Mouse (Mus musculus): ENCODE measurements around the gene Uchl1.
A peak's percentile ranks its signal among the peaks of the same experiment; 100 is the strongest.

The Uchl1 gene

DNA sequence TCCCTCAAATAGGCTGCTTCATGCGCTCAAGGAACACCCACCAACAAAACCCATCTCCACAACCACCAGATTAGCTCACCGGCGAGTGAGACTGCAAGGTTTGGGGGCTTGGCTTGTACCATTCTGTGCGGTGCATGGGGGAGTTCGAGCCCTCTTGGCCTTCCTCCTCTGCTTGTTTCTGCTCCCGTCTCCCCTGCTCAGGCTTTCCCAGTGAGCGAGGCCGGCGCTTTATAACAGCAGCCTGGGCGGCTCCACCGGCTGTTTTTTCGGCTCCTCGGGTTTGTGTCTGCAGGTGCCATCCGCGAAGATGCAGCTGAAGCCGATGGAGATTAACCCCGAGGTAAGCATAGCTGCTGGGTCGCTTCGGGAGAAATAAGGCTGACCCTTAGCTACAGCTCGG lies at the start of gene Uchl1:
Gene Uchl1, plus strand, starts transcription at position 109 of the 400 bp plus-strand sequence.
- DNase-seq (ENCODE audit: low spot score): peak; percentile 20

DNA sequence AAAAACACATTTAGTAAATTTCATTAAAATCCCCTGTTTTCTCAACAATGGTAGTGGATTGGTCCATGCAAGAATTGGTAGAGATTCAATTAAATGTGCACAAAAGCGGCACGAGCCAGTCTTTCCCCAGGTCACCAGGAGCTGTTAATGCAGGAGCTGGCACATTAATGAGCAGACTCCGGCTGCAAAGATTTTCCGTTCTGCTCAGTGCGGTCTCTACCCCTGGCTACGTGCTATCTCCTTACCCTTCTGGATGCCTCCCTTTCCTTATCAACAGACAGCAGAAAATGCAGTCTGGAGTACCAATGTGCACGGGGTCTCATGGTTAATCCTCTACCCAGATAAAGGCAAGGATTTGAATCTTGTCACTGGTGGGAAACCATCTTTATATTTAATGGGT lies 48.1 kb upstream of the Uchl1 start:
- no peak for DNase-seq (ENCODE audit: low spot score)

DNA sequence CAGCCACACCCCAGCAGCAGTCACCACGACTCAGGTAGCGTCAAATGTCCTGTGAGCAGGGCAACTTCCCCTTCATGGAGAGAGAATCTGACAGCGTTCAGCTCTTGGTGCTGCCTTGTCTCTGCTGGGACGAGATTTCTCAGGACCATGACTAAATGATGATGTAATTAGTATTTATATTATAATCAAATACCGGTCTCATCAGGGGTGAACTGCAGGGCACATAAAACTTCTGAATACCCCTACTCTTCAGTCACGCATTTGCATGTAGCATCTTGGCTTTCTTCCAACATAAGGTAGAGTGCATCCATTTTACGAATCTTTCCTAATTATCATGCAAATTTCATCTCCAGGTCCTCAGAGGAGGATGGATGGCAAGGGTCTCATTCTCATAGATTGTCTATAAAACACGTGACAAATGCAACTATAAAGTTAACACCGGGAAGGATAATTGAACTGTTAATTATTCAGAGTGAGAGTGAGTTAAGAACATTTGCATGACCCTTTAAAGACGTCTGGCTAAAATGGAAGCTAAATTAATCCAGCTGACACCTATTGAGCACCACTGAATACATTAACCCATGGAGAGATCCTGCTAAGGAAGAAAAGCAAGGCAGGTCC lies 40.3 kb upstream of the Uchl1 start:
- no peak for DNase-seq (ENCODE audit: low spot score)

DNA sequence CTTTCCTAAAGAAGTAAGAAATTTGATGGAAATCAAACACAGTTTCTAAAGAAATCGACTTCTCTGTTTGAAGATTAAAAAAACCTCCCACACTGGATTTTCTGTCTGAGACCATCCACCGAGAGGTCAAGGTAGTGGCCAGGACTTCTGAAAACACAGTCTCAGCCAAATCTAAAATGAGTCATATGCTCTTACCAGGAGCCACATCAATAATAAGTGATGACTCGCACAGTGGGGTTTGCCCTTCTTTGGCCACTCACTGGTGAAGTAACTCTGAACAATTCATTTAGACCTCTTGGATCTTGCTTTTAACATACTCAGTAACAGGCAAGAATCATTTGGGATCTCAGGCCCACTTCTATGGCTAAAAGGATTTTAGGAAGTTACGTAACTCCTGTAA lies 33.7 kb upstream of the Uchl1 start:
- no peak for DNase-seq (ENCODE audit: low spot score)

DNA sequence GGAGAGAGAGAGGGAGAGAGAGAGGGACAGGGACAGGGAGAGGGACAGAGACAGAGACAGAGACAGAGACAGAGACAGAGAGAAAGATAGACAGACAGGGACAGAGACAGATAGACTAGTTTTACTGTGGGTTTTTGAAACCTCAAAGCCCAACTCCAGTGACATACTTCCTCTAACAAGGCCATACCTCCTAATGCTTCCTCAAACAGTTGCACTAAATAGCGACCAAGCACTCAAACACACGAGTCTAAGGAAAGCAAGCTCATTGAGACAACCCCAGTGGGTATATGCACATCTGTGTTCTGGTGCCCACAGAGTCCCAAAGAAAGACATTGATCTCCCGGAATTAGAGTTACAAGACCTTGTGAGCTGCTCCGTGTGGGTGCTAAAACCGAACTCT lies 32.6 kb upstream of the Uchl1 start:
- no peak for DNase-seq (ENCODE audit: low spot score)

DNA sequence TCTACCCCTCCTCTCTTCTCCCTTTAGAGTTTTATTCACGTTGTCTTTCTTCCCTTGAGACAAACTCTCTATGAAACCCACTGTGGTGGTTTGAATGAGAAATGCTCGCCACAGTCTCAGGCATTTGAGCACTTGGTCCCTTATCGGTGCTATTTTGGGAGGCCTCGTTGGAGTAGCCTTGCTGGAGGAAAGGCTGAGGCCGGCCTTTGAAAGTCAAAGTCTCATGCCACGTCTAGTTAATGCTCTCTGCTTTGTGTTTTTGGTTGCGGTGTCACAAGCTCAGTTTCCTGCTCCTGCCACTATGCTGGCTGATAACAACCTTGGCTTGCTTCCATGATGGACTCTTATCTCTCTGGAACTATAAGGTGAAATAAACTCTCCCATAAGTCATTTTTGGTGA lies 28.4 kb upstream of the Uchl1 start:
- no peak for DNase-seq (ENCODE audit: low spot score)

DNA sequence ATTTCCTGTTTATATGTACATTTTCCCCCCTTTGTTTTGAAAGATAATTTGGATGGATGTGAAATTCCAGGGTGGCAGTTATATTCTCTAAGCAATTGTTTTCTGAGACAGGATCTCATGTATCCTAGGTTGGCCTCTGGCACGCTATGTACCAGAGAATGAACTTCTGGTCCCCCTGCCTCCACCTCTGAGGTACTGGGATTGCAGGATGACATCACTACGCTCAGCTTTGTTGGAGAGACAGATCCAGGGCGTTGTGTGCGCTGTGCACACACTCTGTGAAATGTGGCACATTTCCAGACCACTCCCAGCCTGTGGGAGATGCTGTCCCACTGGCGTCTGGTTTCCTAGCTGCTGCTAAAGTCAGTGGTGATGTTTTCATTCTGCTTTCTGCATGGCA lies 21.7 kb upstream of the Uchl1 start:
- DNase-seq (ENCODE audit: low spot score): no peak

DNA sequence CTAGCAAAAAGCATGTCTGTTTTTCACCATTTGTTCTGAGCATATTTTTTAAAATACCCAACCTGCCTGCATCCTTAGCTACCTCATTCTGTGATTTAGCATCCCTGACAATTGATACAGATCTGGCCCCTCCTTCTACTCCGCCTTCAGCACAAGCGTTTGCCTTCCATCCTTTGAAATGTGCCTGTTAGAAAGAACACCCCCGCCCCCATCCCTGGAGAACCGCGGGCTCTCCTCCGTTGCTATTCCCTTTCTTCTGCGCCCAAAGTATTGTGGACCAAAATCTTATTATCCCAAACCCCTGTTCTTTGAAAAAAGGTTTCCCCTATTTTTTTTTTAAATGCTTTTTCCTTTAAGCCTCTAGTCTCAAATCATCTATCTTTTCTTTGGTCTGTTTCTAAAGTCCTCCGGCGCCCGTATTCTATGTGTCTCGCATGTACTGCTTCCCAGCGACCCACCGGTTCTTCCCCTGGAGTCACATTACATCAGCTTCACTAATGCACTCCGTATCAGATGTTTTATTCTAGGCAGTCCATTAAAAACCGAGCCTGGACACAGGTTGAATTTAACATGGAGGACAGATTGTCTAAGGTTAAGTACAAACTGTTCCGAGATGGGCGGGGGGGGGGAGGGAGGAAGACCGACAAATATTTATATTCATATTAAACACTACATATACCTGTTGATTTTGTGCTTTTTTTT lies 551 bp upstream of the Uchl1 start:
- DNase-seq (ENCODE audit: low spot score): no peak

DNA sequence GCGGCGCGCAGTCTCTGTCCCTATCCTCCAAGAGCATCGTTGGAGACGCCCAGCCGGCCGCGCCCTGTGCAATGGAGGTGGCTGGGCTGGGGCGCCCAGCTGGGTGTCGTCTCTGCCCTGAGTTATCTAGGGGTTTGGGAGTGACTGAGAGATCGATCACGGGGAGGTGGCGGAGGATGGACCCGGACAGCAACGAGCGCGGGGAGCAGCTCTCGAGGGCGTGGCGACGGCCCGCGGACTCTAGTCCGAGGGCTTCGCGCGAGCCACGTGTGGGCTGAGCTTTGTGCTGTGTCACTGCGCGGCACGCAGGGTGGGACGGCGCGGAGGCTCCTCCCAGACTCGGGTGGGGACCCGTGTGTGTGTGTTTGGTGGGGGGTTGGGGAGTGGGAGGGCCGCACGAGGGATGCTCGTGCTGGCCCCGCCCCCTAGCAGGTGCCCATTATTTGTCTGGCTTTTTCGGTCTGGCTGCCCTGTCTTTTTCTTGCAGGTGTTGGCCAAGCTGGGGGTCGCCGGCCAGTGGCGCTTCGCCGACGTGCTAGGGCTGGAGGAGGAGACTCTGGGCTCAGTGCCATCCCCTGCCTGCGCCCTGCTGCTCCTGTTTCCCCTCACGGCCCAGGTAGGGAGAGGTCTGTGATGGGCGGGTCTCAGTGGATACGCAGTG lies 696 bp downstream of the Uchl1 start:
- no peak for DNase-seq (ENCODE audit: low spot score)

DNA sequence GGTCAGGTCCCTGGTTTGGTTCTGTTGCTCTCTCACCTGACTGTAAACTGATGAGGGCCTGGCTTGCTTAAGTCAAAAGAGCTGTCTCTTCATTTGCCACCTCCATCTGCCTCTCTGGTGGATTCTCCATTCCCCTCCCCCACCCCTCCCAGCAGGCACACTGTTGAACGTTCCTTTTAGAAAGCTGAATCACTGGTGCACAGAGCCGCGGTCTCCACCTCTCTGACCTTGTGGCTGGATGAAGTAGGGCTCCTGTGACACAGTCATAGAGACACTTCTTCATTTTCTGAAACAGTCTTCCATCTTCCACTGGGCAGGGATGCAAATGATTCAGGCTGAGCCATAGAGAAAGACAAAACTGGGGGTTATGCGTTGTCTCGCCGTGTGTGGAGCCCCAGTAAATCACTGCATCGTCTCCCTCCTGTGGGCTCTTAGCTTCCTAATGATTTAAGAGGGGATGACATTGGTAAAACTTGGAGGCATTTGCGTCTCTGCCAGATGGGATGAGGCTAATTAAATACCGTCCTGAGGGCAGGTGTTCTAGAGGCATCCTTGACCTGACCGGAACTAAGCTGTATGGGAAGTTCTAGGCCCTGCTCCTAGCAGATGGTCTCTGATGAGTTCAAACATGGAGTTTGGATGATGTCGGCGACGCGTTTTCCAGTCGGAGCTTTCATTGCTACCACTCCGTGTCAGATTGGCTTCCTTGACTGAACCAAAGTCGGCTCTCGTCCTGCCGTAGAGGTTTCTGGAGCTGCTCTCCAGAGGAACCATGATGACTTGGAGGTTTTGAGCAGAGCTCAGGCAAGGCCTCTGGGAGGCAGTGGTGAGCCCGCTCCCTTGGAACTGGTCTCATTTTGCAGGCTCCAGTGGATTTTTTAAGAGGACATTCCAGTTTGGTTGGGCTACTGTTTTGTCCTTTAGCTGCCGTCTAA lies 1.8 kb downstream of the Uchl1 start:
- DNase-seq (ENCODE audit: low spot score): no peak

DNA sequence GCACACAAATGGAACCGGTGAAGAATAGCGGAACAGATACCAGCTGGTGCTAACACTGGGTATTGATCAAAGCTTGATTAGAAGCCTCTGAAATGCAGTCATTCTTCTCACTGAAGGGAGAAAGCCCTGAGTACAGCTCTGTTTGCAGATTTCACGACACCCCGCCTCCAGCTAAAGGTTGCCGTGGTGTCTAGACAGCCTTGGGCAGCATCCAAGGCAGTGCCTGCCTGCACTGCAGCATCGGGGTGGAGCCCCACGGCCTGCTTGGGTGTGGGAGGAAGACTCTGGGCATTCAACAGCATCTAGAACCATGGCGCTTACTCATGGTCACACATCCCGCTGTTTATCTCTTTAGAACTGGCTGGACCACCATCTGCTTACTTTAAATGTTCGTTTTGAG lies 3.3 kb downstream of the Uchl1 start:
- no peak for DNase-seq (ENCODE audit: low spot score)

DNA sequence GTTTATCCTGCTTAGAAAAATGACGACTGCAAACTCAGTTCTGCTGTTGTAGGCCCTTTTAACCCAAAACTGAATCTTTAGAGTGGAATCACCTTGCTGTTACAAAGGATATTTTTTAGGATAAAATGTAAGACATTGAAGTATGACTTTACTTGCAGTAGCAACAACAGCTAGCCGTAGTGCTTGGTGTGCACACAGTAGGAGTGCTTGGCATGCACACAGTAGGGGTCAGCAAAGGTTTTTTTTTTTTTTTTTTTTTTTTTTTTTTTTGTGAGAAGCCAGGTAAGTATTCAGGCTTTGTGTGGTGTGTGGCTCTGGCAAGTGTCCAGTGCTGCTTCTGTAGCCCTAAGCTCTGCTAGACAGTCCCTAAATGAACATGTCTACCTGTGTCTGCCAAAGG lies 10.0 kb downstream of the Uchl1 start:
- DNase-seq (ENCODE audit: low spot score): no peak

DNA sequence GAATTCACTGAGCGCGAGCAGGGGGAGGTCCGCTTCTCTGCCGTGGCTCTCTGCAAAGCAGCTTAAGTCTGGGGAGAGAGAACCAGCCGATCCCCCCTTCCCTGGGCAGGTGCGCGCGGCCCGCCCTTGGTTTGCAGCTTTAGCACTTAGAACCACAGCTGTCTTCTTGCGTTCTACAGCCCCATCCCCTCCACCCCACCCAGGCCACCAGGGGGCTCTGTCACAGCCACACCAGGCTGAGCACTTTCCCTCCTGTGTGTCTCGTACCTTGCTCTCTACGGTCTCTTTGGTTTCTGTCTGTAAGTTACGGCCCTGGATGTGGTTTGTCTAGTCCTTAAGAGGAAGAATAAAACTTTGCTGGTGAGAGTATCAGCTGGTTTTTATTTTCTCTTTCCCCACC lies 11.0 kb downstream of the Uchl1 start:
- DNase-seq (ENCODE audit: low spot score): no peak

DNA sequence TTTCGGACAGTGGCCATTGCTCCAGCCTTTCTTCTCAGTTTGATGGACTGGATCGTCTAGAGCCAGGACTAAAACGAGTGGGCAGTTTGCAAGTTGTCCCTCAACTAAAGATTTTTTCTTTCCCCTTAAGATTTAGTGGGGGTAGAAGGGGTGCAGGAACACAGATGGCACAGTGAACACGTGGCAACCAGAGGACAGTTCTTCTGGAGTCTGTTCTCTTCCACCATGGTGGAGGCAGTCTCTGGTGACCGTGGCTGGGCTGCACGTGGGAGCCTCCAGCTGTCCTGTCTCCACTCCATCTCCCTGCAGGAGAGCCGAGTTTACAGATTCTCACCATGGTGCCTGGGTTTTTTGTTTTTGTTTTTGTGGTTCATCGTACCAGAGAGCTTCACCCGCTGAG lies 11.8 kb downstream of the Uchl1 start:
- no peak for DNase-seq (ENCODE audit: low spot score)

DNA sequence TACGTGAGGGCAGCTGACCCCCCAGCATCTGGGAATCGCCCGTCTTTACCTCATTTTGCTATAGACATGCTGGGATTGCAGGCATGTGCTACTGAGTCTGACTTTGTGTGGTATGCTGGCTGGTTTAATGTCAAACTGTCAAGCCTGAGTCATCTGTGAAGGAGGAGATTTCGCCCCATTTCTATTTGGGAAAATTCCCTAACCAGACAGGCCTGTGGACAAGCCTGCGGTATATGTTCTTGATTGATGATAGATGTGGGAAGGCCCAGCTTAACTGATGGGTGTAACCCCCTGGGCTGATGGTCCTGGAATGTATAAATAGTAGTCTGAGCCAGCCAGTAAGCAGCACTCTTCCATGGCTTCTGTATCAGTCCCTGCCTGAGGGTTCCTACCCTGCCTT lies 12.4 kb downstream of the Uchl1 start:
- no peak for DNase-seq (ENCODE audit: low spot score)

DNA sequence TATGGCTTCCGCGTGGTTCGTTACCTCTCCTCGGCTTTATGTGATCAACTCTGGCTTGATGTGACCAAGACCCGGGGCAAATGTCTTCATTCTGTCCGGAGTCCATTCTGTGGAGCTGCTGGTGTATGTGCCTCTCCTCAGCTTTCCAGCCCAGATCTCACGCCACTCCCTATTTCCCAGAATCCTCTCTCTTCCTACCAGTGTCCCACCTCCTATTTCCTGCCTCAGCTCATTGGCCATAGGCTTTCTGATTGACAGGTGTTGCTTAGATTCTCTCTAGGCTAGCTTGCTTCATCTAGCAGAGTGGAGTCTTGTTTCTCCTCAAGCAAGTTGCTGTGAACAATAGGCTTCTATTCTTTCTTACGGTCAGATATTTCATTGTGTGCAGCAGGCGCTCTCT lies 13.9 kb downstream of the Uchl1 start:
- no peak for DNase-seq (ENCODE audit: low spot score)

DNA sequence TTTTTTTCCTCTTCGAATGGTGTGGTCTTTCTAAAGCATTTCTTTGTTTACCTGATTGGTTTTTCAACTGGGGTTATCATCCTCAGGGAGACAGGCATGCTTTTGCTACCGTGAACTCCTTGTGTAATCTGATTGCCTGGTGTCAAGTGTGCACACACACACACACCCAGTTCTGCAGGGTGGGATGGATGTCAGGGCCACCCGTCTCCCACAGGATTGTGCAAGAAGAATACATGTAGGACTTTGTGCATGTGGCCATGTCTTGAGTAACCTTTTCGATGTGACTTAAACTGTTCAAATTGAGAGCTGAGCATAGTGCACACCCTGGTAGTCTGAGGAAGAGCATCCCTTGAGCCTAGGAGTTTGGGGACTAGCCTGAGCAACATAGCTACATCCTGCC lies 17.3 kb downstream of the Uchl1 start:
- DNase-seq (ENCODE audit: low spot score): no peak

DNA sequence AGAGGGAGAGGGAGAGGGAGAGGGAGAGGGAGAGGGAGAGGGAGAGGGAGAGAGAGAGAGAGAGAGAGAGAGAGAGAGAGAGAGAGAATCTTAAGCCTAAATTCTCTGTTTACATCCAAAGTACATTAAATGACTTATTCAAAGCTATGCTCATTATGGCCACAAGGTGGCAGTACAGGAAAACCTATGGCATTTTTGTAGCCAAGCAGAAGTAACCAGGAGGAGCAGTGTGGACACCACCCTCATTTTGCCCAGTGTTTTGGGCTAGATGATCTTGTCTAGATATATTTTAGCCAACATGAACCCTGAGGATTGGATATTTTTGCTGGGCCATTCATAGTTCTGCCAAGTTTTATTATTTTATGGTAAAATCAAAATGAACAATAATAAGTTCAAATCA lies 21.2 kb downstream of the Uchl1 start:
- DNase-seq (ENCODE audit: low spot score): no peak

DNA sequence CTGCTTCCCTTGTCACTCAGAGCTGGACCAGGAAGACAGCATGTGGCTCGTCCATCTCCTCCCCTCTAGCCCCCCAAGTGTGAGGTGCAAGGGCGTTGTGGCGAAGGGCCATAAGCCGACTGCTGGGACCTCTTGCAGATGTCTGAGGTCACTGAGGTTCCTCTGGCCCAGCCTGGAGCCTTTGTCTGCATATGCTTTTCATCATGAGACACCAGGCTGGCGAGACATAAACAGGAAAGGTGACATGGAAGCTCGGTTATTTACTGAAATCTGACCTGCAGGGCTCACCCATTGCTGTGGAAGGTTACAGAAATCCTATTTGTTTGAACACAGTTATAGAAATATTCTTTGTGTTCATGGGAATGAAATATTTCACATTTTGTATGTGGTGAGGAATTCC lies 24.0 kb downstream of the Uchl1 start:
- no peak for DNase-seq (ENCODE audit: low spot score)

DNA sequence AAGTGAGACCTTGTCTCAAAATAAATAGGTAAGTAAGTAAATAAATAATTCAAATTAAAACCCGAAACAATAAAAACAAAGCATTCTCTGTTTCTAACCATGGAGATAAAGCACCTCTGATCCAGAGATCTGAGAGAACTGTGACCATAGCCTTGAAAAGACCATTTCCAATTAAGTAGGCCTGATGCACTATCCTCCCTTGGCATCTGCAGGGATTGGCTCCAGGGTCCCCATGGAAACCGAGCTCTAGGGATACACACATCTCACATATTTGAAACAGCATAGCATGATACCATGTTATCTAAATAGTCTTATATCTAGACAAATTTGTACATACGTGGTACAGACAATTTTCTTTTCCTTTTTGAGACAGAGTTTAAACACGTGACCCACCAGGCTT lies 26.1 kb downstream of the Uchl1 start:
- no peak for DNase-seq (ENCODE audit: low spot score)

DNA sequence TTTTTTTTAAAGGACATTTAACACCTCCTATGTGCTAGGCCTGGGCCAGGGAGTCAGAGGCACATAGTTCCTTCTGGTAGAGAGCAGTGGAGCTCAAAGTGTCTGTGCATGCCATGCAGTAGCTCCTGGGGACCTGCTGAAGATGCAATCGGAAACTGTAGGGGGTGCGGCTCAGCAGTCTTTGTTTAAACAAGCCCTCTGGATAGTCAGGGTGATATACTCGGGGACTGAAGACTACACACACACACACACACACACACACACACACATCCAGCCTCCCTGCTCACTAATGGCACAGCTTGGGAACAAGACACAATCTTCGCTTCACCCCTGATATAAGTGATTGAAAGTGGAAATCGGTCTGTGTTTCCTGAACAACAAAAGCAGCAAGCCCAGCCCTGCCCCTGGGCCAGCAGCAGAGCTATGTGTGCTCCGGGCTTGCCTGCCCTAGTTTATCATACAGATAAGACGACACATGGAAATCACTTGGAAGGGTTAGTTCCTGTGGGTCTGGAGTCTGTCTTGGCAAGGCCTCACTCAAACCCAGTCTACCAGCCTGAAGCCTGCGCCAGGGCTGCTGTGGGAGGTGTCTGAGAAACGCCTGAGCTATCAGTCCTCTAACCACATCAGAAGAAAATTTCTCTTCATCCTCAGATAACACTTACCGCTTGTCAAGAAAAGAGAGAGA lies 27.6 kb downstream of the Uchl1 start:
- DNase-seq (ENCODE audit: low spot score): no peak

DNA sequence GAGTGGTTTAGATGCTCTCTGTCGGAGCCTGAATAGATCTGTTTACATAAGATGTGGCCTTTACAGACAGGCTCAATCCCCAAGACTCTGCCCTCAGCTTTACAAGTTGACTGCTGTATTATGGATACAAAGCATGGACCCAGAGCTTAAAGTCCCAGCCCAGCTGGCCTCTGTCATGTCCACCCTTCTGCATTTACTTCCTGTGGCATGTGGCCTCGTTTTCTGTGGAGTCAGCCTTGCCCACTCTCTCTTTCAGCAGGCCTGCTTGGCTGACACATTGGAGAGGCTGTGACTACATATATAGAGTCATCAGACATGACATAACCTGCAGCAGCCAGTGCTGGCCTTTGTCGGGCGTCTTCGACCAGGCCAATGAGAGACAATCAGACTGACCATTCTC lies 32.0 kb downstream of the Uchl1 start:
- DNase-seq (ENCODE audit: low spot score): no peak

All from urinary bladder, postnatal 10 days (tissue).